Mouse (Mus musculus) limb, embryonic 10.5 days (tissue): ENCODE measurements around the gene Tbx1. TPM values are rescaled to one million over a fixed set of nuclear protein-coding genes. Genes with fewer than 3 reads are reported as not detected.

Source experiments
- DNase-seq: peaks from one replicate; pipeline ENCODE4 v3.0.0-alpha.2; 2017; ENCODE audit warnings: low spot score
- H3K27ac ChIP-seq: fragments of 300-500 bp; sonication (generic); 2 replicates; pipeline ENCODE4 v1.5.1; 2016; ENCODE audit warnings: mild to moderate bottlenecking
- H3K27me3 ChIP-seq: fragments of 300-500 bp; sonication (generic); 2 replicates; pipeline ENCODE4 v1.6.1; 2016; ENCODE audit warnings: low read depth, mild to moderate bottlenecking; ENCODE audit not compliant: poor library complexity, severe bottlenecking
- H3K36me3 ChIP-seq: fragments of 300-500 bp; sonication (generic); 2 replicates; pipeline ENCODE4 v1.6.1; 2016; ENCODE audit warnings: mild to moderate bottlenecking, moderate library complexity
- H3K4me1 ChIP-seq: fragments of 300-500 bp; sonication (generic); 2 replicates; pipeline ENCODE4 v1.6.1; 2016
- H3K4me3 ChIP-seq: fragments of 300-500 bp; sonication (generic); 2 replicates; pipeline ENCODE4 v1.5.1; 2016; ENCODE audit warnings: mild to moderate bottlenecking, moderate library complexity
- H3K9me3 ChIP-seq: fragments of 300-500 bp; sonication (generic); replicated peaks from 2 replicates; pipeline ENCODE4 v1.6.1; 2016; ENCODE audit warnings: mild to moderate bottlenecking
- whole genome bisulfite sequencing: fragments of 180-500 bp; shearing (Covaris S2); methylation state at CpG from one replicate; pipeline ENCODE4 v1.1.7; 2016; 5-methylcytosine and 5-hydroxymethylcytosine counted together
- polyA plus RNA-seq: library from polyadenylated mRNA; unstranded; fragments of >200 nt; fragmentation: Nextera tagmentation; extraction: Ambion mirVana; gene quantifications from 2 replicates; pipeline ENCODE4 v1.2.1, GENCODE M21; 2016

Gene Tbx1
- 1.1 and 1.7 TPM in 2 replicates for polyA plus RNA-seq

- WGBS = 2% methylated on average over 48 of the region's 48 CpGs
- peak within 1 kb of the TSS; percentile 43 for H3K4me3 ChIP-seq
- peak within 1 kb of the TSS; percentile 25; the same call in 1 of the 2 replicates for H3K27ac ChIP-seq
- H3K36me3 ChIP-seq = no peaks in the 10 kb centered on the region
- H3K4me1 ChIP-seq = peaks cover 55% of the 10 kb centered on the region
- peaks cover 98% of the 10 kb centered on the region for H3K27me3 ChIP-seq
- H3K9me3 ChIP-seq = no peaks in the 10 kb centered on the region
- peak; percentile 70 for DNase-seq
Observed at GRCm38 (mm10) chr16:18589804-18590790, at the start of gene Tbx1. Gene Tbx1 (minus strand): TSS chr16:18590671.

- no peaks in the 10 kb centered on the region for H3K27me3 ChIP-seq
- H3K36me3 ChIP-seq = no peaks in the 10 kb centered on the region
- no peaks in the 10 kb centered on the region for H3K9me3 ChIP-seq
- H3K27ac ChIP-seq = no peak overlapping the region
- WGBS = 86% methylated on average over 1 of the region's 1 CpGs
- no peak overlapping the region for H3K4me3 ChIP-seq
- no peak for DNase-seq
- H3K4me1 ChIP-seq = no peaks in the 10 kb centered on the region
Observed at GRCm38 (mm10) chr16:18639382-18639929, 49.0 kb upstream of the Tbx1 start.

GRCm38 (mm10) chr16:18638396-18638795 is 47.9 kb upstream of the Tbx1 start:
- WGBS = 68% methylated on average over 2 of the region's 2 CpGs
- no peak for DNase-seq
- Histone ChIP-seq H3K27me3 (no peaks in the 10 kb centered on the region), H3K27ac (no peak overlapping the region), H3K9me3 (no peaks in the 10 kb centered on the region), H3K36me3 (no peaks in the 10 kb centered on the region), H3K4me3 (no peak overlapping the region), H3K4me1 (no peaks in the 10 kb centered on the region)

- WGBS = 74% methylated on average over 3 of the region's 3 CpGs
- no peak overlapping the region for H3K4me3 ChIP-seq
- DNase-seq = no peak
- H3K36me3 ChIP-seq = no peaks in the 10 kb centered on the region
- H3K27ac ChIP-seq = no peak overlapping the region
- H3K4me1 ChIP-seq = no peaks in the 10 kb centered on the region
- peaks cover 7% of the 10 kb centered on the region; the same call in 1 of the 2 replicates for H3K27me3 ChIP-seq
- H3K9me3 ChIP-seq = no peaks in the 10 kb centered on the region
Observed at GRCm38 (mm10) chr16:18636804-18637203, 46.3 kb upstream of the Tbx1 start.

GRCm38 (mm10) chr16:18636401-18636800 is 45.9 kb upstream of the Tbx1 start:
- Histone ChIP-seq H3K27ac (no peak overlapping the region), H3K4me1 (no peaks in the 10 kb centered on the region), H3K36me3 (no peaks in the 10 kb centered on the region), H3K4me3 (no peak overlapping the region), H3K27me3 (peaks cover 10% of the 10 kb centered on the region), H3K9me3 (no peaks in the 10 kb centered on the region)
- DNase-seq = no peak
- WGBS = 74% methylated on average over 5 of the region's 5 CpGs

- Histone ChIP-seq H3K27me3 (peaks cover 32% of the 10 kb centered on the region), H3K36me3 (no peaks in the 10 kb centered on the region), H3K4me3 (no peak overlapping the region), H3K9me3 (no peaks in the 10 kb centered on the region), H3K27ac (no peak overlapping the region), H3K4me1 (peaks cover 17% of the 10 kb centered on the region)
- 39% methylated on average over 1 of the region's 1 CpGs for WGBS
- DNase-seq = no peak
Observed at GRCm38 (mm10) chr16:18633333-18633732, 42.9 kb upstream of the Tbx1 start.

GRCm38 (mm10) chr16:18632816-18633215 is 42.3 kb upstream of the Tbx1 start:
- no peaks in the 10 kb centered on the region for H3K9me3 ChIP-seq
- no peaks in the 10 kb centered on the region for H3K36me3 ChIP-seq
- no peak for DNase-seq
- H3K27me3 ChIP-seq = peaks cover 38% of the 10 kb centered on the region
- WGBS = 58% methylated on average over 2 of the region's 2 CpGs
- no peak overlapping the region for H3K27ac ChIP-seq
- H3K4me1 ChIP-seq = peaks cover 22% of the 10 kb centered on the region
- no peak overlapping the region for H3K4me3 ChIP-seq

- Histone ChIP-seq H3K4me1 (peaks cover 22% of the 10 kb centered on the region), H3K4me3 (no peak overlapping the region), H3K27ac (no peak overlapping the region), H3K36me3 (no peaks in the 10 kb centered on the region), H3K9me3 (no peaks in the 10 kb centered on the region), H3K27me3 (peaks cover 45% of the 10 kb centered on the region)
- 62% methylated on average over 3 of the region's 3 CpGs for WGBS
- DNase-seq = no peak
Observed at GRCm38 (mm10) chr16:18632059-18632458, 41.6 kb upstream of the Tbx1 start.

GRCm38 (mm10) chr16:18631141-18631540 is 40.7 kb upstream of the Tbx1 start:
- no peak overlapping the region for H3K27ac ChIP-seq
- 60% methylated on average over 7 of the region's 7 CpGs for WGBS

GRCm38 (mm10) chr16:18630291-18630690 is 39.8 kb upstream of the Tbx1 start:
- Histone ChIP-seq H3K27me3 (peaks cover 63% of the 10 kb centered on the region), H3K4me3 (peak overlapping the region; percentile 83), H3K4me1 (peaks cover 36% of the 10 kb centered on the region), H3K27ac (peak overlapping the region; percentile 89), H3K9me3 (no peaks in the 10 kb centered on the region), H3K36me3 (no peaks in the 10 kb centered on the region; the same call in 1 of the 2 replicates)
- DNase-seq = no peak
- WGBS = 51% methylated on average over 5 of the region's 5 CpGs

More at GRCm38 (mm10) chr16:18631141-18631540, 40.7 kb upstream of the Tbx1 start:
- H3K27me3 ChIP-seq = peaks cover 54% of the 10 kb centered on the region
- DNase-seq = no peak
- H3K9me3 ChIP-seq = no peaks in the 10 kb centered on the region
- H3K4me3 ChIP-seq = no peak overlapping the region
- no peaks in the 10 kb centered on the region for H3K36me3 ChIP-seq
- H3K4me1 ChIP-seq = peaks cover 30% of the 10 kb centered on the region

GRCm38 (mm10) chr16:18629390-18630231 is 39.1 kb upstream of the Tbx1 start, which contains the start of gene Sept5:
Gene Sept5 (minus strand): TSS chr16:18629954.
- peaks cover 5% of the 10 kb centered on the region for H3K36me3 ChIP-seq
- peak within 1 kb of the TSS; percentile 83 for H3K4me3 ChIP-seq
- H3K9me3 ChIP-seq = no peaks in the 10 kb centered on the region
- peaks cover 70% of the 10 kb centered on the region for H3K27me3 ChIP-seq
- H3K27ac ChIP-seq = peak within 1 kb of the TSS; percentile 89
- peaks cover 36% of the 10 kb centered on the region for H3K4me1 ChIP-seq
- DNase-seq = peak; percentile 79
- 1% methylated on average over 81 of the region's 93 CpGs for WGBS

GRCm38 (mm10) chr16:18628948-18629340 is 38.5 kb upstream of the Tbx1 start:
- peaks cover 36% of the 10 kb centered on the region for H3K4me1 ChIP-seq
- H3K36me3 ChIP-seq = peaks cover 11% of the 10 kb centered on the region
- 31% methylated on average over 2 of the region's 2 CpGs for WGBS
- H3K9me3 ChIP-seq = no peaks in the 10 kb centered on the region
- no peak for DNase-seq
- peak overlapping the region; percentile 83 for H3K4me3 ChIP-seq
- peak overlapping the region; percentile 89 for H3K27ac ChIP-seq
- peaks cover 76% of the 10 kb centered on the region for H3K27me3 ChIP-seq
